Mouse (Mus musculus): ENCODE measurements around the gene Asgr1. TPM values are rescaled to one million over a fixed set of nuclear protein-coding genes. Genes with fewer than 3 reads are reported as not detected.

The Asgr1 gene
- total and polyA plus RNA-seq, 3 experiments: not detected

DNA sequence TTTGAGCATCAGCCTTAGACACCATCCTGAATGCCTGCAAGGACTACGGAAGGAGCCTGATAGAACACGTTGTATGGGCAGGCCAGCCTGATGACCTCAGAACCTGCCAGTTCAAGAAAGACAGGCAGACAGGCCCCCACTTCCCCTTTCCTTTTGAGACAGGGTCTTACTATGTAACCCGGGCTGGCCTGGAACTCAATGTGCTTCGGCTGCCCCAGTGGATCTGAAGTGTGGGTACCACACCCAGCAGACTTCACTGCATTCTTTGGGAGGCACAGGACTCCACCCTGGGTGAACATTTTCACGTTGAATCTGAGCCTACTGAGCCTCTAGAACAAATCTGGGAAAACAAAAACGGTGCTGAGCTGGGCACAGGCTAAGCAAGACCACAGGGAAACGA lies 15.7 kb upstream of the Asgr1 start:
- Histone ChIP-seq H3K27ac (no peak overlapping the region), H3K27me3 (ENCODE audit: control insufficient read depth, insufficient read depth, low read length) (no peaks in the 10 kb centered on the region), H3K4me3 (no peak overlapping the region), H3K79me2 (replicated peaks; ENCODE audit: control insufficient read depth, insufficient read depth, low read length) (no peaks in the 10 kb centered on the region), H3K4me1 (ENCODE audit: control insufficient read depth, insufficient read depth, low read length) (no peaks in the 10 kb centered on the region), H3K9ac (ENCODE audit: low read depth, low read length) (no peak overlapping the region), H3K36me3 (ENCODE audit: control insufficient read depth, insufficient read depth, low read length) (no peaks in the 10 kb centered on the region)
- 56% methylated on average over 7 of the region's 7 CpGs for WGBS
- intact Hi-C loops (cut with DNase I): no loop called here
- TF ChIP-seq EP300 (IDR thresholded peaks at IDR 0.05; ENCODE audit: insufficient read depth, low read depth, low read length): no peak
- TF ChIP-seq POLR2A (IDR thresholded peaks at IDR 0.05; ENCODE audit: insufficient read depth, low read depth, low read length): no peak
- no peak for TF ChIP-seq CTCF (IDR thresholded peaks at IDR 0.05)
- DNase-seq: no peak

DNA sequence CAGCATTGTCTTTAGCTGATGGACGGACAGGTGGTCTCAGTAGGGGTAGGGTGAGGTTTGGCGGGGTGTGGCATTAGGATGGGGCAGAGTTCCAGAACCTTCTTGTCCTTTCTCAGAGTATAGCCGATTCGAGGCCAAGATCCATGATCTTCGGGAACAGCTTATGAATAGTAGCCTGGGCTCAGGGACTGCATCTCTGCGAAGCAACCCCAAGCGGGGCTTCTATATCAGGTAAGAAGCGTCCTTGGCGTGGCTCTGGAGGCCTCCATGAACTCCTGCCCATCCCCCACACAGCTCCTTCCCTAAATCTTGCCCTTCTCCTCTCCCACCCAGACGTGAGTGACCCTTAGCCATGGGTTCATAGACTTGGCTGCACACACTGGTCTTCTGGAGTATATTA lies 14.3 kb upstream of the Asgr1 start:
- H3K79me2 ChIP-seq (replicated peaks; ENCODE audit: control insufficient read depth, insufficient read depth, low read length): no peaks in the 10 kb centered on the region
- H3K27ac ChIP-seq: no peak overlapping the region
- H3K4me1 ChIP-seq (ENCODE audit: control insufficient read depth, insufficient read depth, low read length): no peaks in the 10 kb centered on the region
- intact Hi-C loops (cut with DNase I): no loop called here
- 92% methylated on average over 10 of the region's 10 CpGs for WGBS
- TF ChIP-seq EP300 (IDR thresholded peaks at IDR 0.05; ENCODE audit: insufficient read depth, low read depth, low read length): no peak
- no peak for TF ChIP-seq POLR2A (IDR thresholded peaks at IDR 0.05; ENCODE audit: insufficient read depth, low read depth, low read length)
- no peak for TF ChIP-seq CTCF (IDR thresholded peaks at IDR 0.05)
- no peak overlapping the region for H3K4me3 ChIP-seq
- DNase-seq: no peak
- no peaks in the 10 kb centered on the region for H3K27me3 ChIP-seq (ENCODE audit: control insufficient read depth, insufficient read depth, low read length)
- H3K36me3 ChIP-seq (ENCODE audit: control insufficient read depth, insufficient read depth, low read length): no peaks in the 10 kb centered on the region
- no peak overlapping the region for H3K9ac ChIP-seq (ENCODE audit: low read depth, low read length)

- Histone ChIP-seq H3K27me3 (ENCODE audit: control insufficient read depth, insufficient read depth, low read length) (no peaks in the 10 kb centered on the region), H3K9ac (ENCODE audit: low read depth, low read length) (no peak overlapping the region), H3K27ac (no peak overlapping the region), H3K4me1 (ENCODE audit: control insufficient read depth, insufficient read depth, low read length) (no peaks in the 10 kb centered on the region), H3K36me3 (ENCODE audit: control insufficient read depth, insufficient read depth, low read length) (no peaks in the 10 kb centered on the region), H3K79me2 (replicated peaks; ENCODE audit: control insufficient read depth, insufficient read depth, low read length) (no peaks in the 10 kb centered on the region), H3K4me3 (no peak overlapping the region)
- TF ChIP-seq POLR2A (IDR thresholded peaks at IDR 0.05; ENCODE audit: insufficient read depth, low read depth, low read length): no peak
- no peak for TF ChIP-seq CTCF (IDR thresholded peaks at IDR 0.05)
- TF ChIP-seq EP300 (IDR thresholded peaks at IDR 0.05; ENCODE audit: insufficient read depth, low read depth, low read length): no peak
- no peak for DNase-seq
- 80% methylated on average over 7 of the region's 7 CpGs for WGBS
- intact Hi-C loops (cut with DNase I): no loop called here
Measured at GRCm38 (mm10) chr11:70040184-70040583, 13.7 kb upstream of the Asgr1 start.

DNA sequence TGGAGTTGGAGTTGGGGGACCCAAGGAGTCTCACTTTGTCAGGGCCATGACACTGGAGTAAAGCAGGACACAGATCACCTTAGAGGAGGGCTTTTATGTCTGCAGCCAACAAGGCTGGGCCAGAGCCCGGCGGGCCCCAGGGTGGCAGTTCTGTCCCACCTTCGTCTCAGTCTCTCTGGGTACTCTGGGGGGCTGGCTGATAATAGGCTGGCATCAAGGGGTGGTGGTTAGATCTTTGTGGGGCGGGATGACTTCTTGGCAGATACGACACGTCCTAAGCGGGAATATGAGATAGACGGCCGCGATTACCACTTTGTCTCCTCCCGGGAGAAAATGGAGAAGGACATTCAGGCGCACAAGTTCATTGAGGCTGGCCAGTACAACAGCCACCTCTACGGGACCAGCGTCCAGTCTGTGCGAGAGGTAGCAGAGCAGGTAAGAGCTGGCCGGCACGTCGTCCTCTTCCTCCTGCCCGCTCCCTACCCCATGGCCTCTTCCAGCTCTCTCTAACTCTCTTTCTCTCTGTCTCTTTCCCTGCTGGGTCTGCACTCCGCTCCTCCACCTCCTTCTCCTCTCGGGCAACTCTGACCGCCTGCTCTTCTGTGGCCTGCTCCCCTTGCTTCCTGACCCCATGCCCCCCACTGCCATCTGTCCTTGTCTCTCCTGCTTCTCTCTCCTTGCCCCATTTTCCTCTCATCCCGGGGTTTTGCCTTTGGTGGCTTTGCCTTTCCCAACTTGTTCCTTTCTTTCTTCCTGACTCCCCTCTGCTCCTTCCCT lies 11.4 kb upstream of the Asgr1 start:
- WGBS: 87% methylated on average over 23 of the region's 23 CpGs
- H3K36me3 ChIP-seq (ENCODE audit: control insufficient read depth, insufficient read depth, low read length): no peaks in the 10 kb centered on the region
- no peak overlapping the region for H3K27ac ChIP-seq
- no peak overlapping the region for H3K4me3 ChIP-seq
- DNase-seq: no peak
- intact Hi-C loops (cut with DNase I): no loop called here
- no peaks in the 10 kb centered on the region for H3K79me2 ChIP-seq (replicated peaks; ENCODE audit: control insufficient read depth, insufficient read depth, low read length)
- no peaks in the 10 kb centered on the region for H3K27me3 ChIP-seq (ENCODE audit: control insufficient read depth, insufficient read depth, low read length)
- no peaks in the 10 kb centered on the region for H3K4me1 ChIP-seq (ENCODE audit: control insufficient read depth, insufficient read depth, low read length)
- H3K9ac ChIP-seq (ENCODE audit: low read depth, low read length): no peak overlapping the region
- TF ChIP-seq POLR2A (IDR thresholded peaks at IDR 0.05; ENCODE audit: insufficient read depth, low read depth, low read length) (no peak), CTCF (IDR thresholded peaks at IDR 0.05) (no peak), EP300 (IDR thresholded peaks at IDR 0.05; ENCODE audit: insufficient read depth, low read depth, low read length) (no peak)

DNA sequence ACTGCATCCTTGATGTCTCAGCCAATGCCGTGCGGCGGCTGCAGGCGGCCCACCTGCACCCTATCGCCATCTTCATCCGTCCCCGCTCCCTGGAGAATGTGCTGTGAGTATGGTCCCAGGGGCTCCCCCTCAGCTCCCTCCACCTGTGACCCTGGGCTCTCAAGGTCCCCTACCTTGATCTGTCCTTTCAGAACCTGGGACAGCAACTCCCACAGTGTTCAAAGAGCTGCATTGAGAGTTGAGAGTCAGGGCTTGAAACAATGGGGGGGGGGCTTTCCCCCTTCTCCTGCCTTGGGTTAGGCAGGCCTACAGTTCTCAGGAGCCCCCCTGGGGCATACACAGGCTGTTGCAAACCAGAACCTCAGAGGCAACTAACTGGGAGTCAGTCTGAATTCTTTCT lies 10.2 kb upstream of the Asgr1 start:
- Histone ChIP-seq H3K4me3 (no peak overlapping the region), H3K27ac (no peak overlapping the region), H3K4me1 (ENCODE audit: control insufficient read depth, insufficient read depth, low read length) (no peaks in the 10 kb centered on the region), H3K27me3 (ENCODE audit: control insufficient read depth, insufficient read depth, low read length) (no peaks in the 10 kb centered on the region), H3K79me2 (replicated peaks; ENCODE audit: control insufficient read depth, insufficient read depth, low read length) (no peaks in the 10 kb centered on the region), H3K36me3 (ENCODE audit: control insufficient read depth, insufficient read depth, low read length) (no peaks in the 10 kb centered on the region), H3K9ac (ENCODE audit: low read depth, low read length) (no peak overlapping the region)
- TF ChIP-seq CTCF (IDR thresholded peaks at IDR 0.05): no peak
- TF ChIP-seq EP300 (IDR thresholded peaks at IDR 0.05; ENCODE audit: insufficient read depth, low read depth, low read length): no peak
- TF ChIP-seq POLR2A (IDR thresholded peaks at IDR 0.05; ENCODE audit: insufficient read depth, low read depth, low read length): no peak
- DNase-seq: no peak
- 86% methylated on average over 7 of the region's 7 CpGs for WGBS
- intact Hi-C loops (cut with DNase I): no loop called here

DNA sequence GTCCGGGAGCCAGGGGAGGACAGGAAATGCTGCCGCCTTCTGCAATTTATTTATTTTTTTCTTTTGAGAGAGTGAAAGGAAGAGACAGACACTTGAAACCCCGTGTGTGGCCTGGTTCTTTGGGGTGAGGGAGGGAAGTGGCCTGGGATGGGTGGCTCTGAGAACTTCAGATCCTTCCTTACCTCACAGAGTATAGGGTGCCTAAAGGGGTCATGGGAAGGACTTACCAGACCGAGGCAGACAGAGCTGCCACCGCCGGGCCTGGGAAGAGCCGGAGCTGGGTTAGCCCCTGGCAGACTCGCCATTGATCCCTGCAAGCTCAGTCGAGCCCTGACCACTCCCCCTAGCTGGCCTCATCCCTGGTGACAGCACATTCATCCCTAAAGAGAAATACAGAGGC lies 8.4 kb upstream of the Asgr1 start:
- no peak for DNase-seq
- H3K4me1 ChIP-seq (ENCODE audit: control insufficient read depth, insufficient read depth, low read length): no peaks in the 10 kb centered on the region
- no peaks in the 10 kb centered on the region for H3K36me3 ChIP-seq (ENCODE audit: control insufficient read depth, insufficient read depth, low read length)
- H3K27ac ChIP-seq: no peak overlapping the region
- WGBS: 48% methylated on average over 9 of the region's 9 CpGs
- no peak overlapping the region for H3K4me3 ChIP-seq
- no peaks in the 10 kb centered on the region for H3K79me2 ChIP-seq (replicated peaks; ENCODE audit: control insufficient read depth, insufficient read depth, low read length)
- no peaks in the 10 kb centered on the region for H3K27me3 ChIP-seq (ENCODE audit: control insufficient read depth, insufficient read depth, low read length)
- H3K9ac ChIP-seq (ENCODE audit: low read depth, low read length): no peak overlapping the region
- TF ChIP-seq POLR2A (IDR thresholded peaks at IDR 0.05; ENCODE audit: insufficient read depth, low read depth, low read length): no peak
- TF ChIP-seq CTCF (IDR thresholded peaks at IDR 0.05): no peak
- no peak for TF ChIP-seq EP300 (IDR thresholded peaks at IDR 0.05; ENCODE audit: insufficient read depth, low read depth, low read length)
- intact Hi-C loops (cut with DNase I): no loop called here

All from heart, adult 2 months (tissue).